ENCODE assay signal across 8 mouse cellular contexts in the genomic region with DNA sequence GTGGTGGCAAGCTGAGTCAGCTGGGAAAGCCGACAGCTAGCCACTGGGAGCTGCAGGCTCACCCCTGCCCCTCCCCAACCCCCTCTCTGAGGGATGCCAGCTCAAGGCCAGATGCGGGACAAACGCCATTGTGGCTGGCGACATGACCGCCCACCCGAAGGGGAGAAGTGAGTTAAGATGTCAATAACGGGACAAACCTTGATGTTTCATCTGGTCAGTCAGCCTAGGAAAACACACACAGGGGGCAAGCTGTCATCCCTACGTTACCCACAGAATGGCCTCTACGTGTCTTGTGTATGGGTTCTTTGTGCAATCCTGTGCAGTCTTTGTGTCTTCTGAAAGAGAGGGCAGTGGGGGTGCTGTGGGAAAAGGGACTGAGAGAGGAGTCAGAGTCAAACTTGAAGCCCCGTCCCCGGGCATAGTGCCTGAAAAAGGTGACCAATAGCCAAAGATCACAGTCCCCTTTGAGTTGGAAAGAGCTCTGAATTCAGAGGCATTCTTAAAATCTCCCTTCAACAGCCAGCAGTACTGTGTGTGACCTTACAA. TPM values are rescaled to one million over a fixed set of nuclear protein-coding genes. Genes with fewer than 3 reads are reported as not detected.
A peak's percentile ranks its signal among the peaks of the same experiment; 100 is the strongest.
DNase-seq lines count a peak whose midpoint lies in the region; ATAC-seq and TF ChIP-seq lines count a peak whose summit lies in the region.

No protein-coding gene starts in this region.

- H3K4me3 ChIP-seq in gastrocnemius, adult 2 months = peak overlapping the region; percentile 83
- peak overlapping the region; percentile 63 to 67 for H3K4me3 ChIP-seq in ES-E14 (ENCODE audit: insufficient read depth in 1 of 2, low read depth in 1 of 2, low read length in 2 of 2, poor library complexity in 1 of 2, severe bottlenecking in 1 of 2)
- peak overlapping the region; percentile 42 to 69 for H3K4me3 ChIP-seq in heart, embryonic 14.5 days (ENCODE audit: control insufficient read depth in 1 of 2, insufficient read depth in 1 of 2, low read depth in 1 of 2, low read length in 2 of 2)
- H3K4me3 ChIP-seq in liver, embryonic 13.5 days (replicated peaks) = peak overlapping the region; percentile 61

- peak; percentile 81 for ATAC-seq in heart, embryonic 14.5 days (ENCODE audit: insufficient number of reproducible peaks, insufficient read depth, low FRiP score, low read depth)
- no peak for ATAC-seq in liver, embryonic 13.5 days (ENCODE audit: low read depth)
- ATAC-seq in CD4-positive, CD25-positive, alpha-beta regulatory T cell, adult 4 months = no peak

- in situ Hi-C loops in ES-E14 (cut with MboI; ENCODE audit: low sequenced_read_pairs in 2 of 2, unreplicated experiment in 2 of 2) = no loop called here

- 2% methylated on average over 11 of the region's 11 CpGs for WGBS in heart, embryonic 14.5 days
- 6% methylated on average over 11 of the region's 11 CpGs for WGBS in liver, embryonic 13.5 days (ENCODE audit: insufficient replicate concordance)

- peak overlapping the region; percentile 27 for H3K9ac ChIP-seq in ES-E14 (ENCODE audit: insufficient read depth, low read depth, low read length, poor library complexity, severe bottlenecking)
- H3K9ac ChIP-seq in heart, embryonic 14.5 days (ENCODE audit: low read length) = peak overlapping the region; percentile 66
- peak overlapping the region; percentile 57 for H3K9ac ChIP-seq in liver, embryonic 13.5 days

- peak overlapping the region; percentile 81 for H3K4me2 ChIP-seq in heart, embryonic 14.5 days (ENCODE audit: low read length)
- H3K4me2 ChIP-seq in liver, embryonic 13.5 days = peak overlapping the region; percentile 71

- H3K27me3 ChIP-seq in heart, embryonic 14.5 days (ENCODE audit: control insufficient read depth, insufficient read depth, low read length) = no peaks in the 10 kb centered on the region
- peaks cover 22% of the 10 kb centered on the region for H3K27me3 ChIP-seq in liver, embryonic 13.5 days

- peak overlapping the region; percentile 97 for H3K27ac ChIP-seq in gastrocnemius, adult 2 months
- H3K27ac ChIP-seq in ES-E14 (ENCODE audit: insufficient read depth, low read depth, low read length, poor library complexity, severe bottlenecking) = peak overlapping the region; percentile 13; the same call in 1 of the 2 replicates
- peak overlapping the region; percentile 62 to 79 for H3K27ac ChIP-seq in heart, embryonic 14.5 days (replicated peaks in 1 of 2; ENCODE audit: control insufficient read depth in 1 of 2, insufficient read depth in 1 of 2, low read depth in 2 of 2, low read length in 2 of 2)
- H3K27ac ChIP-seq in liver, embryonic 13.5 days = no peak overlapping the region

- intact Hi-C loops in gastrocnemius, adult 2 months (cut with DNase I) = loop anchor here (1.0 to 2.0 kb wide), 3 partner anchors 29 to 78 kb away; a partner anchor contains a TSS

- no peaks in the 10 kb centered on the region; the same call in 1 of the 2 replicates for H3K36me3 ChIP-seq in ES-E14 (ENCODE audit: control insufficient read depth, insufficient read depth, low read length, poor library complexity, severe bottlenecking)
- no peaks in the 10 kb centered on the region for H3K36me3 ChIP-seq in heart, embryonic 14.5 days (ENCODE audit: control insufficient read depth, insufficient read depth, low read length)
- H3K36me3 ChIP-seq in liver, embryonic 13.5 days = no peaks in the 10 kb centered on the region

- DNase-seq in gastrocnemius, adult 2 months = peak; percentile 42
- DNase-seq in gastrocnemius, postnatal 4 days (ENCODE audit: low spot score in 2 of 2) = no peak
- DNase-seq in ES-E14 (ENCODE audit: low read depth, low spot score) = no peak
- no peak for DNase-seq in liver, embryonic 13.5 days
- no peak for DNase-seq in urinary bladder, adult 2 months (ENCODE audit: low spot score)
- no peak for DNase-seq in frontal cortex, postnatal 36 days (ENCODE audit: low spot score in 2 of 2)

- no peaks in the 10 kb centered on the region for H3K9me3 ChIP-seq in ES-E14 (ENCODE audit: control insufficient read depth, insufficient read depth, low read depth, low read length)
- no peaks in the 10 kb centered on the region for H3K9me3 ChIP-seq in heart, embryonic 14.5 days (ENCODE audit: control insufficient read depth, low read length)
- no peaks in the 10 kb centered on the region for H3K9me3 ChIP-seq in liver, embryonic 13.5 days (replicated peaks)

- H3K4me1 ChIP-seq in ES-E14 (ENCODE audit: control insufficient read depth in 2 of 2, insufficient read depth in 2 of 2, low read length in 2 of 2, poor library complexity in 1 of 2) = peaks cover 16 to 33% of the 10 kb centered on the region in 2 experiments
- H3K4me1 ChIP-seq in heart, embryonic 14.5 days (ENCODE audit: control insufficient read depth in 2 of 2, insufficient read depth in 2 of 2, low read length in 2 of 2) = peaks cover 10 to 28% of the 10 kb centered on the region in 2 experiments
- peaks cover 33% of the 10 kb centered on the region for H3K4me1 ChIP-seq in liver, embryonic 13.5 days (replicated peaks)

- no peak for TF ChIP-seq CTCF in gastrocnemius, adult 2 months (IDR thresholded peaks at IDR 0.05)

TF ChIP-seq in ES-E14, 5 proteins besides CTCF, POLR2A, EP300 and RAD21:
- TF ChIP-seq ZC3H11A (IDR thresholded peaks at IDR 0.05; ENCODE audit: borderline replicate concordance, low read depth, low read length) (no peak), CHD2 (IDR thresholded peaks at IDR 0.05; ENCODE audit: low read depth, low read length) (no peak), MAFK (IDR thresholded peaks at IDR 0.05; ENCODE audit: insufficient read depth, low read depth, low read length) (no peak), ZNF384 (IDR thresholded peaks at IDR 0.05; ENCODE audit: low read depth, low read length) (no peak), HCFC1 (IDR thresholded peaks at IDR 0.05; ENCODE audit: borderline replicate concordance, insufficient read depth, low read length) (no peak)

RNA-seq across cellular contexts. Expression of a gene that starts 49.4 kb away (rescaled TPM):
- total RNA-seq in gastrocnemius, adult 2 months (2021) = 10 to 100 TPM; 47.2 to 49.5 TPM
- total RNA-seq in gastrocnemius, postnatal 4 days (2021) = 10 to 100 TPM; 49.8 to 57.6 TPM
- total RNA-seq in ES-E14 (2012; rRNA removed) = 32.4 and 41.6 TPM in 2 replicates
- polyA plus RNA-seq in heart, embryonic 14.5 days (2014; fragmentation: Nextera tagmentation; extraction: Ambion mirVana) = 57.0 and 62.4 TPM in 2 replicates
- 10.8 and 11.9 TPM in 2 replicates for polyA plus RNA-seq in liver, embryonic 13.5 days (2015; fragmentation: Nextera tagmentation; extraction: Ambion mirVana)
- polyA plus RNA-seq in urinary bladder, adult 2 months (2012; rRNA removed) = 125 and 145 TPM in 2 replicates
- polyA plus RNA-seq in CD4-positive, CD25-positive, alpha-beta regulatory T cell, adult 4 months (2017; shearing (Covaris generic)) = 100 to 1,000 TPM; 195 to 267 TPM
